Mouse (Mus musculus) liver, embryonic 14.5 days (tissue): ENCODE results near the gene Rplp0. TPM values are rescaled to one million over a fixed set of nuclear protein-coding genes. Genes with fewer than 3 reads are reported as not detected.

ENCODE experiments used
- ATAC-seq: fragments of 200-750 bp; cut with Nextera tagmentation; 2 replicates; pipeline ENCODE4 v1.8.0; 2017; ENCODE audit warnings: moderate number of reproducible peaks, mild to moderate bottlenecking, moderate library complexity; ENCODE audit not compliant: insufficient read depth
- DNase-seq, 3 experiments: peaks; one replicate each; pipeline ENCODE4 v3.0.0-alpha.2; 2012 to 2013; ENCODE audit warnings: low read depth in 3 of 3, low spot score in 3 of 3
- H3K27ac ChIP-seq: fragments of 300-500 bp; sonication (generic); 2 replicates; pipeline ENCODE4 v1.5.1; 2014; ENCODE audit warnings: moderate library complexity, mild to moderate bottlenecking, control low read depth, inconsistent platforms
- H3K27me3 ChIP-seq: fragments of 300-500 bp; sonication (generic); 2 replicates; pipeline ENCODE4 v1.6.1; 2014; ENCODE audit warnings: mild to moderate bottlenecking, low read length, moderate library complexity; ENCODE audit not compliant: control insufficient read depth, insufficient read depth
- H3K36me3 ChIP-seq: fragments of 300-500 bp; sonication (generic); replicated peaks from 2 replicates; pipeline ENCODE4 v1.6.1; 2014; ENCODE audit warnings: low read depth; ENCODE audit not compliant: control insufficient read depth, insufficient read depth
- H3K4me1 ChIP-seq, 2 experiments: fragments of 200-500 bp in 1 of 2; fragments of 300-500 bp in 1 of 2; sonication (generic) in 1 of 2; replicated peaks; 2 replicates each; pipeline ENCODE4 v1.6.1; 2012 to 2014; ENCODE audit warnings: antibody characterized with exemption in 1 of 2, inconsistent platforms in 1 of 2, low read length in 1 of 2; ENCODE audit not compliant: control insufficient read depth in 2 of 2, insufficient read depth in 2 of 2
- H3K4me2 ChIP-seq: fragments of 300-500 bp; sonication (generic); 2 replicates; pipeline ENCODE4 v1.6.1; 2014; ENCODE audit warnings: low read depth, mild to moderate bottlenecking, control low read depth, moderate library complexity
- H3K4me3 ChIP-seq, 2 experiments: fragments of 200-500 bp in 1 of 2; fragments of 300-500 bp in 1 of 2; sonication (generic) in 1 of 2; 2 replicates each; pipeline ENCODE4 v1.5.1; 2012 to 2014; ENCODE audit warnings: low read depth in 2 of 2, low read length in 2 of 2, mild to moderate bottlenecking in 2 of 2, control low read depth in 1 of 2, inconsistent platforms in 1 of 2, moderate library complexity in 1 of 2; ENCODE audit not compliant: insufficient read depth in 1 of 2
- H3K9ac ChIP-seq: fragments of 300-500 bp; sonication (generic); replicated peaks from 2 replicates; pipeline ENCODE4 v1.6.1; 2014; ENCODE audit warnings: mild to moderate bottlenecking, control low read depth, moderate library complexity
- H3K9me3 ChIP-seq: fragments of 300-500 bp; sonication (generic); 2 replicates; pipeline ENCODE4 v1.6.1; 2016; ENCODE audit warnings: low read length, mixed read lengths; ENCODE audit not compliant: control insufficient read depth
- CTCF ChIP-seq: IDR thresholded peaks from 2 replicates; pipeline ENCODE4 v1.5.1; 2016; ENCODE audit warnings: antibody characterized with exemption, low read depth, control low read depth
- EP300 ChIP-seq: IDR thresholded peaks from 2 replicates; pipeline ENCODE4 v1.6.1; 2016; ENCODE audit warnings: antibody characterized with exemption, low read depth
- WGBS: fragments of 180-500 bp; shearing (Covaris S2); extraction: QIAGEN DNeasy Blood & Tissue Kit; methylation state at CpG from one replicate; pipeline ENCODE4 v1.1.7; 2014; ENCODE audit not compliant: insufficient replicate concordance; 5-methylcytosine and 5-hydroxymethylcytosine counted together
- polyA plus RNA-seq, 2 experiments: library from polyadenylated mRNA; depleted of rRNA in 1 of 2; stranded (reverse) in 1 of 2; unstranded in 1 of 2; fragments of >200 nt; fragmentation: Nextera tagmentation in 1 of 2; extraction: Ambion mirVana in 1 of 2; gene quantifications; 2 replicates each; pipeline versions ENCODE4 v1.2.1 to v1.2.3; 2012 to 2014

Rplp0 gene
- polyA plus RNA-seq, 2 experiments = 1,503 to 2,132 TPM

- no peaks in the 10 kb centered on the region for H3K9me3 ChIP-seq
- H3K9ac ChIP-seq = peak within 1 kb of the TSS; percentile 93
- ATAC-seq (peak; percentile 78), DNase-seq (peak in 2 of 3 experiments; percentile 49 to 58)
- peak; percentile 29; the same call in 1 of the 2 replicates for TF ChIP-seq CTCF
- no peak for TF ChIP-seq EP300
- H3K4me1 ChIP-seq = peaks cover 5 to 31% of the 10 kb centered on the region in 2 experiments; a peak in 3 of 4 replicates
- H3K4me2 ChIP-seq = peak within 1 kb of the TSS; percentile 86
- H3K4me3 ChIP-seq = peak within 1 kb of the TSS; percentile 91 to 92
- no peaks in the 10 kb centered on the region for H3K27me3 ChIP-seq
- H3K36me3 ChIP-seq = peaks cover 39% of the 10 kb centered on the region
- 2% methylated on average over 52 of the region's 55 CpGs for WGBS
- peak within 1 kb of the TSS; percentile 10 for H3K27ac ChIP-seq
Observed at GRCm38 (mm10) chr5:115564737-115565393, 5.6 kb downstream of the Rplp0 start, which contains the start of gene Gcn1l1. Gene Gcn1l1, plus strand, starts transcription at chr5:115565254.

GRCm38 (mm10) chr5:115565403-115565802, 6.1 kb downstream of the Rplp0 start:
- H3K36me3 ChIP-seq = peaks cover 38% of the 10 kb centered on the region
- H3K27ac ChIP-seq = no peak overlapping the region; the same call in 1 of the 2 replicates
- H3K4me3 ChIP-seq = peak overlapping the region; percentile 91 to 92
- H3K4me2 ChIP-seq = peak overlapping the region; percentile 86
- no peaks in the 10 kb centered on the region for H3K27me3 ChIP-seq
- TF ChIP-seq CTCF (no peak), EP300 (no peak)
- no peaks in the 10 kb centered on the region for H3K9me3 ChIP-seq
- peak overlapping the region; percentile 93 for H3K9ac ChIP-seq
- under 1% methylated on average over 30 of the region's 46 CpGs for WGBS
- DNase-seq = no peak
- ATAC-seq = peak; percentile 14; the same call in 1 of the 2 replicates
- peaks cover 5 to 31% of the 10 kb centered on the region in 2 experiments; a peak in 3 of 4 replicates for H3K4me1 ChIP-seq

GRCm38 (mm10) chr5:115568681-115569080, 9.4 kb downstream of the Rplp0 start:
- no peak for TF ChIP-seq EP300
- TF ChIP-seq CTCF = no peak
- Histone ChIP-seq H3K9me3 (no peaks in the 10 kb centered on the region), H3K4me1 (peaks cover 5 to 19% of the 10 kb centered on the region in 2 experiments; a peak in 3 of 4 replicates), H3K9ac (no peak overlapping the region), H3K27ac (no peak overlapping the region), H3K4me2 (peak overlapping the region; percentile 11; the same call in 1 of the 2 replicates), H3K27me3 (no peaks in the 10 kb centered on the region), H3K4me3 (no peak overlapping the region), H3K36me3 (peaks cover 15% of the 10 kb centered on the region)
- WGBS = 73% methylated on average over 10 of the region's 10 CpGs
- ATAC-seq (no peak), DNase-seq (no peak)

GRCm38 (mm10) chr5:115569308-115569707, 10.0 kb downstream of the Rplp0 start:
- peaks cover 15% of the 10 kb centered on the region for H3K36me3 ChIP-seq
- H3K4me2 ChIP-seq = no peak overlapping the region
- H3K9me3 ChIP-seq = no peaks in the 10 kb centered on the region
- WGBS = 58% methylated on average over 11 of the region's 11 CpGs
- TF ChIP-seq CTCF (peak; percentile 10; the same call in 1 of the 2 replicates), EP300 (no peak)
- DNase-seq = no peak
- no peaks in the 10 kb centered on the region for H3K27me3 ChIP-seq
- no peak overlapping the region for H3K27ac ChIP-seq
- H3K9ac ChIP-seq = no peak overlapping the region
- ATAC-seq = no peak
- H3K4me1 ChIP-seq = peaks cover 5 to 19% of the 10 kb centered on the region in 2 experiments; a peak in 3 of 4 replicates
- H3K4me3 ChIP-seq = no peak overlapping the region

GRCm38 (mm10) chr5:115569721-115570120, 10.5 kb downstream of the Rplp0 start:
- no peak overlapping the region for H3K4me3 ChIP-seq
- DNase-seq (no peak), ATAC-seq (no peak)
- peaks cover 19% of the 10 kb centered on the region for H3K36me3 ChIP-seq
- H3K9ac ChIP-seq = no peak overlapping the region
- TF ChIP-seq EP300 = no peak
- TF ChIP-seq CTCF = no peak
- no peaks in the 10 kb centered on the region for H3K9me3 ChIP-seq
- no peaks in the 10 kb centered on the region for H3K27me3 ChIP-seq
- H3K4me2 ChIP-seq = no peak overlapping the region
- no peak overlapping the region for H3K27ac ChIP-seq
- 79% methylated on average over 4 of the region's 4 CpGs for WGBS
- peaks cover 5 to 18% of the 10 kb centered on the region in 2 experiments; a peak in 3 of 4 replicates for H3K4me1 ChIP-seq
